Mouse (Mus musculus) megakaryocyte-erythroid progenitor cell, adult 5-6 weeks (primary cell): Measurements from ENCODE around the gene Pcolce2. TPM values are rescaled to one million over a fixed set of nuclear protein-coding genes. Genes with fewer than 3 reads are reported as not detected.

Experiments used
- ATAC-seq: replicated peaks from 2 replicates; pipeline ENCODE4 v1.8.0; 2016; ENCODE audit warnings: mild to moderate bottlenecking, inconsistent platforms; ENCODE audit not compliant: severe bottlenecking, poor library complexity, low FRiP score, low TSS enrichment
- total RNA-seq, 2 experiments: library from RNA; stranded (forward) in 1 of 2; stranded (reverse) in 1 of 2; fragments of 200-1000, 215-1000 nt in 1 of 2; fragments of >200 nt in 1 of 2; fragmentation: Nextera tagmentation in 1 of 2; gene quantifications; 2 replicates each; pipeline ENCODE4 v1.2.3; 2014 to 2017

The Pcolce2 gene
- total RNA-seq, 2 experiments from 2014 or later = not detected

- no peak for ATAC-seq
Measured at GRCm38 (mm10) chr9:95645926-95646325, 8.5 kb downstream of the Pcolce2 start.

- ATAC-seq = no peak
Measured at GRCm38 (mm10) chr9:95653363-95653762, 16.0 kb downstream of the Pcolce2 start.

DNA sequence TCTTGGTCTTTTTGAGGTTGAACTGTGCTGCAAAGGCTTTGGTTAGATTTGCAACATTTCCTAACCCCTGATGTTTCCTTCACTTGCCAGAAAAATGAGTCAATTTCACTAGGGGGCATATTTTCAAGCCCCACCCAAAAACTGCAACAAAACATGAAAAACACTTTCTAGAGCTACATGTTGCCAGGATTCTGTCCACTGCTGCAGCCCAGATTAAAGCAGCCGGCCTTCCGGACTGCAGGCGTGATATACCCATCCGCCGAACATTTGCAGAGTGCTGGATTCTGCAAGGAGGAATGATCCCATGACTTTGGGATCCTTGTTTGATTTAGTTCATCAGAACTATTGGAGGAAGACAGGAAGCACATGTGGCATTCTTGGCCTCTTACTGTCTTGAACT, 17.0 kb downstream of the Pcolce2 start:
- ATAC-seq = no peak

GRCm38 (mm10) chr9:95657941-95658340, 20.5 kb downstream of the Pcolce2 start:
- ATAC-seq = no peak

DNA sequence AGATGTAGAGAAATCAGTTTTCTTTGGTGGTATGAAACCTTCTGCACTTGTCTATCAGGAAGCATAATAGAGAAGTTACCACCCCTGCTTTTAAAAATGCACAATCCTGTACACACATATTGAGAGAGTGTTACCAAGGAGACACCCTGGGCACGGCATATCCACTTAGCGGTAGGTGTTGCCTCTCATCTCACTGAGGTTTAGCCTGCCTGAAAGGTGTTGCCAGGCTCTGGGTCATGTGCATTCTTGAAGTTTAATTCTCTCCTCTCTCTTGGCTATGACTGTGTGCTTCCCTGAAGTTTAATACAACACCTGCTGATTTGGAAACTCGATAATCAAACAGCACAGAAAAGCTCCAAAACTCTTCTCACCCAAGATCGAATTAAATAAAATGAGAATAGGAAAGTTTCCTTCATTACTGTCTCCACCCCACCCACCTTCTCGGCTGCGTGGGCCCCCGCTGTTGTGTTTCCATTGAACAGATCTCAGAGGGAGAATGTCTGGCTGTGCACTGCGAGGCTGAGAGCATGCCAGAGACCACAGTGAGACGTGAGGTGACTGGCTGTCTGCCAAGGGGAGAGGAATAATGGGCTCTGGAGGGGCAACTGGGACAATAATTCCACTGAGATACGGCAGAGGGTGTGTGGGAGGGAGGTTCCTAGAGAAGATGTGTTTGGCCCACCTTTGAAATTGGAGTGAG, 27.0 kb downstream of the Pcolce2 start:
- no peak for ATAC-seq

- ATAC-seq = no peak
Measured at GRCm38 (mm10) chr9:95665835-95666234, 28.4 kb downstream of the Pcolce2 start.

GRCm38 (mm10) chr9:95667836-95668235, 30.4 kb downstream of the Pcolce2 start:
- ATAC-seq = no peak

GRCm38 (mm10) chr9:95668306-95668705, 30.9 kb downstream of the Pcolce2 start:
- no peak for ATAC-seq

DNA sequence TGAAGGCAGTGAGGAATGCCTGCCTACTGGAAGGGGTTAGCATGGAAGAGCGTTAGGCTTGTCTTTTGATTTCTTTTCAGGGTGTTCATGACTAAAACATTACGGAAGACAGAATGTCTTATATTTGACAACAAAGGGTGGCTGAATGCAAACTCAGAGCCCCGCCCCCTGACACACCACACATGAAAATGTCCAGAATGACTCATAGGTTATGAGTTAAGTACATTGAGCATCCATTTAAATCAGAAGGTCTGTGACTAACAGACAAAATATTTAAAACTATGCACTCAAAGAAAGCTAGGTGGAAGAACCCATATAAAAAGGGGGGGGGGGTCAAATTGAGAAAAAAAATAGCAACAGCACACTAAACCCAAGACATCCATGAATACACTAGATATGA, 34.9 kb downstream of the Pcolce2 start:
- ATAC-seq = no peak

DNA sequence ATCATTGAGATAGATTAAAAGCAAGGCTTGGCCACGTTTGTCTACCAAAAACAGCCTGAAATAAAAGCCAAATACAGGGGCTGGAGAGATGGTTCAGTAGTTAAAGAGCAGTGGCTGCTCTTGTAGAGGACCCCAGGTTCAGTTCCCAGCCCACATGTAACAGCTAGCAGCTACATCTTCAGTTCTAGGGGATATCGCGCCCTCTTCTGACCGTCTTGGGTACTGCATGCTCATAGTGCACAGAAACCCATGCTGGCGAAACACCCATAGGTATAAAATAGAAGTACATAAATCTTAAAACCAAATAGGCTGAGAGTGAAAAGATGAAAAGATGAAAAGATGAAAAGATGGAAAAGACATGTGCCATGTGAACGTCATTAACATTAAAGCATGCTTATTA, 35.4 kb downstream of the Pcolce2 start:
- ATAC-seq = peak; percentile 68; the same call in 1 of the 2 replicates

GRCm38 (mm10) chr9:95675064-95675699, 37.8 kb downstream of the Pcolce2 start:
- no peak for ATAC-seq

DNA sequence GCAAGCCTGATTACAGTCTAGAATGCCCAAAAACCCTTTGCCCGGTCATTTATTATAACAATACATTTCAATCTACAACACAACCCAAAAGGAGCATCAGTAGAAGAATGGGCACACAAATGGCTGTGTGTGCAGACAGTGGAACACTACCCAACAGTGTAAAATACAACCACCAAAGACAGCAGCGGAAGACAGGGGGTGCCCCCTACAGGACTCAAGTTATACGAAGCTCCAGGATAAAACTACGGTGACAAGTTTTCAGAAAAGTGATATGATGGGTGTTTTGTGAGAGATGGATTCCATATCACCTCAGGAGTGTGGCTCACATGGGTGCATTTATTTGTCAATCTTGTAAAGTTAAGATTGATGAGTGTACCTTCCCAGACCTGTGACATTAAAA, 38.6 kb downstream of the Pcolce2 start:
- no peak for ATAC-seq

- no peak for ATAC-seq
Measured at GRCm38 (mm10) chr9:95679966-95680365, 42.6 kb downstream of the Pcolce2 start.

- ATAC-seq = no peak
Measured at GRCm38 (mm10) chr9:95680691-95681090, 43.3 kb downstream of the Pcolce2 start.

GRCm38 (mm10) chr9:95685660-95686440, 48.4 kb downstream of the Pcolce2 start:
- no peak for ATAC-seq

GRCm38 (mm10) chr9:95688064-95688463, 50.7 kb downstream of the Pcolce2 start:
- ATAC-seq = peak; percentile 87

- ATAC-seq = no peak
Measured at GRCm38 (mm10) chr9:95692823-95693222, 55.4 kb downstream of the Pcolce2 start.

DNA sequence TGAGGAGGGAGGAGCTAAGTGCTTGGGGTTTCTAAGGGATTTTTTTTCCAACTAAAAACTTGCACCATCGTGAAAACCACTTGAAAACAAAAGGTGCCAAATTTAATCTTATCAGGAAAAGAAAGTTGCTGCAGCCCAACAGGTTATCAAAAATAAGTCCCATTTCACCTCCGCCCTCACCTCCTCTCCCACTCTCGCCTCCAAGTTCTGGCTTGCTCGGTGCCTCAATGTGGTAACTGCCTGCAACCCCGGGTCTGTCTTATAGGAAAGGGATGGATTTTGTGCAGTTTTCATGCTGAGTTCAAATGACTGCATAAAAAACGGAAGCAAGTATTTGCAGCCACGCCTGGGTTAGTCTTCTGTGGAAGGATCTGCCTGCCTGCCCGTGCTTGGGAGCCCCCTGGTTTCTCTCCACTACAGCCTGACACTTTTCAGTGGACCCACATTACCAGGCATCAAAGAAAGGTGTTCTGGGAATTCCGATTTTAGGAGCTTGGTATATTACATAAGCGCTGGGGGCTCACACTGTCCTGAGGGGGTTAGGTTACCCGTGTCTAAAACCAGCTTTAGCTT, 56.2 kb downstream of the Pcolce2 start:
- no peak for ATAC-seq

DNA sequence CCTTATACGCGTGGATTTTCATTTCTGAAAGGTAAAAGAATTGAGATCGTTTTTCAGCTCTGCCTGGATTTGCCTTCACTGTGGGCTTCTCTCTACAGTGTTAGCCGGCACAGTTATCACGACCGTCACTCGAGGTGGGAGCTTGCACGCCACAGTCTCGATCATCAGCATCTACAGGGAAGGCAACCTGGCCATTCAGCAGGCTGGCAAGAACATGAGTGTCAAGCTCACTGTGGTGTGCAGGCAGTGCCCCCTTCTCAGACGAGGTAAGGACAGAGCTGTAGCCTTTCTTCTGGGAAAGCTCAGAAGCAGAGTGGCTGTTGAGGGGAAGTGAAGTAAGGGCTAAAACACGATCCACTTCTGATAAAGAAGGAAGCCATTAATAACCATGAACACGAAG, 57.1 kb downstream of the Pcolce2 start:
- no peak for ATAC-seq

GRCm38 (mm10) chr9:95695023-95695422, 57.6 kb downstream of the Pcolce2 start:
- no peak for ATAC-seq
